Mouse (Mus musculus) hindbrain, embryonic 13.5 days (tissue): ENCODE results near the gene Ap4b1. TPM values are rescaled to one million over a fixed set of nuclear protein-coding genes. Genes with fewer than 3 reads are reported as not detected.
"Not testable (repeated sequence)": the region's sequence is repeated elsewhere in the genome, so short reads cannot be mapped to it uniquely, and the experiment has no call there.

Experiments used
- ATAC-seq: fragments of 200-750 bp; cut with Nextera tagmentation; 2 replicates; pipeline ENCODE4 v1.8.0; 2017; ENCODE audit warnings: moderate TSS enrichment; ENCODE audit not compliant: low FRiP score
- H3K27ac ChIP-seq: fragments of 300-500 bp; sonication (generic); 2 replicates; pipeline ENCODE4 v1.5.1; 2015; ENCODE audit warnings: inconsistent platforms, mild to moderate bottlenecking, moderate library complexity
- H3K27me3 ChIP-seq: fragments of 300-500 bp; sonication (generic); 2 replicates; pipeline ENCODE4 v1.6.1; 2015; ENCODE audit warnings: mild to moderate bottlenecking, inconsistent platforms
- H3K36me3 ChIP-seq: fragments of 300-500 bp; sonication (generic); 2 replicates; pipeline ENCODE4 v1.6.1; 2015; ENCODE audit warnings: mild to moderate bottlenecking, inconsistent platforms
- H3K4me1 ChIP-seq: fragments of 300-500 bp; sonication (generic); replicated peaks from 2 replicates; pipeline ENCODE4 v1.6.1; 2015; ENCODE audit warnings: inconsistent platforms
- H3K4me2 ChIP-seq: fragments of 300-500 bp; sonication (generic); 2 replicates; pipeline ENCODE4 v1.6.1; 2015; ENCODE audit warnings: inconsistent platforms, mild to moderate bottlenecking, moderate library complexity
- H3K4me3 ChIP-seq: fragments of 300-500 bp; sonication (generic); 2 replicates; pipeline ENCODE4 v1.5.1; 2015; ENCODE audit warnings: mild to moderate bottlenecking, inconsistent platforms
- H3K9ac ChIP-seq: fragments of 300-500 bp; sonication (generic); 2 replicates; pipeline ENCODE4 v1.6.1; 2015; ENCODE audit warnings: mild to moderate bottlenecking, inconsistent platforms
- H3K9me3 ChIP-seq: fragments of 300-500 bp; sonication (generic); 2 replicates; pipeline ENCODE4 v1.6.1; 2016; ENCODE audit warnings: inconsistent platforms
- WGBS: fragments of 180-500 bp; shearing (Covaris S2); methylation state at CpG from one replicate; pipeline ENCODE4 v1.1.7; 2015; 5-methylcytosine and 5-hydroxymethylcytosine counted together
- polyA plus RNA-seq: library from polyadenylated mRNA; unstranded; fragments of >200 nt; fragmentation: Nextera tagmentation; extraction: Ambion mirVana; gene quantifications from 2 replicates; pipeline ENCODE4 v1.2.1, GENCODE M21; 2015

The Ap4b1 gene
- polyA plus RNA-seq, 1 experiment from 2014 or later: 22.9 TPM

- not testable (repeated sequence) for H3K36me3 ChIP-seq, H3K9ac ChIP-seq, ATAC-seq, H3K27me3 ChIP-seq, H3K4me3 ChIP-seq, H3K4me1 ChIP-seq, H3K9me3 ChIP-seq, H3K27ac ChIP-seq, H3K4me2 ChIP-seq
- WGBS: 78% methylated on average over 3 of the region's 3 CpGs
Measured at GRCm38 (mm10) chr3:103840195-103840594, 30.9 kb downstream of the Ap4b1 start.

DNA sequence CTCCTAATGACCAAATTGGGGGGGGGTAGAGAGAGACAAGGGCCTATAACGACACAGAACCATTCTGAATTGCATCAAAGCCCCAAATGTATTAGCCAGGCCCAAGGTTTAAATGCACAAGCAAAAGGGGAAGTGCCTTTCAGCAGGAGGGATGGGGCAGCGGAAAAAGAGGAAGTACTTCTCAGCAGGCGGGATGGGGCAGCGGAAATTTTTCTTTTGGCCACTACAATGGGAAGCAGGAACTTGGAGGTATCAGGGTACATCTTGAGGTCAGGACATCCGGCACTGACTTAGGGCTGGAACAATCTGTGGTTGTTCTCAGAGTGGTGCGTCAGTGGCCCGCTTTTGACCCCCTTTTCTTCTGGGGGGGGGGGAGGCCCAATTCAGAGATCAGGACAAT is 31.6 kb downstream of the Ap4b1 start:
- not testable (repeated sequence) for H3K9me3 ChIP-seq, ATAC-seq, H3K4me2 ChIP-seq, H3K9ac ChIP-seq, H3K27ac ChIP-seq, H3K4me1 ChIP-seq, H3K4me3 ChIP-seq, H3K27me3 ChIP-seq, H3K36me3 ChIP-seq
- WGBS: 93% methylated on average over 7 of the region's 7 CpGs

DNA sequence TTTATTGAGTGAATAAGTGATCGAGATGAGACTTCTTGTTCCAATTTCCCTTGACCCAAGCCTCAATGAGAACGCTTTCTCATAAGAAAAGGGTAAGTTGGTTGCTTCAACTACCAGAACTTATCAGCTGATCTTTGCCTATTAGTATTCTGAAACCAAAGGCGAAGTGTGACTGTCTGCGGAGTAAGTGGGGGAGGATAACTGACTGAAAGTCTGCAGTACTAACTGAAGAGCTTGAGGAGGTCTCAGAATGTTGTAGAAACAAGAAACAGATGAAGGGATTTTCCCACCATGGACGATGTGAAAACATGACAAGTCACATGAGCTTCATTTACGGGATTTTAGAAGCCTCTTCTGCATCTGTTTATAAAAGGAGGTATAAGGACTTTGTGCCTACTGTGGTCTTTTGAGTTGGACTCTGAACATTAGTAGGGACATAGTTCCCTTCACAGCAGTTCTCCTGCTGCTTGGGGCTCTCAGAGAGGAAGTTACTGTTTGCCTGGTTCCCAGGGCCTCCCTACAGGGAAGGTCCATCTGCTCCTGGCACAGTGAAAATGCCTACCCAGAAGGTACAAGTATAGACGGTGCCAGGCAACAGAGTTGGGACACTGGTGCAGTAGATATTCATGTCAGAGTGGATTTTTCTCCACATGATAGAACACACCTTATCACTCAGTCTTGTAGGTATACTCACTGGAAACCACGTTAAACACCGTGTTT is 41.5 kb downstream of the Ap4b1 start:
- Histone ChIP-seq H3K4me1 (no peaks in the 10 kb centered on the region), H3K4me2 (no peak overlapping the region), H3K4me3 (no peak overlapping the region), H3K27me3 (no peaks in the 10 kb centered on the region), H3K36me3 (no peaks in the 10 kb centered on the region), H3K9me3 (no peaks in the 10 kb centered on the region), H3K9ac (no peak overlapping the region), H3K27ac (no peak overlapping the region)
- WGBS: 86% methylated on average over 9 of the region's 9 CpGs
- no peak for ATAC-seq

DNA sequence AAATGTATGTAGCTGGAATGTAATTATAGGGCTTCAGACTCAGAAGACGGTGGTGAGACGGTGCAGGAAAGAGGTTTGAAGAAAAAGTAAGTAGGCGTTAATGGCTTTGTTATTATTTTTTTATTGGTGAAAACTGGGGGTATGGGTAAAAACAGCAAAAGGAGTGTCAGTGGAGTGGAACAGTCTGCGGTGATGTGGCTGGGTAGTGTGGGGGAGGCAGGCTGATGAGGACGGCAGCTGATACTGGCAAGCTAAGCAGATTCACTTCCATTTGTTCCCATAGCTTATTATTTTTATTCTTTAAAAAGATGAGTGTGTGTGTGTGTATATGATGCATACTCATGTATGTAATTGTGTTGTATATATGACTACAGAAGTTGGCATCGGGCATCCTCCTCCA is 42.2 kb downstream of the Ap4b1 start:
- Histone ChIP-seq H3K9ac (no peak overlapping the region), H3K9me3 (no peaks in the 10 kb centered on the region), H3K4me2 (no peak overlapping the region), H3K27ac (no peak overlapping the region), H3K27me3 (no peaks in the 10 kb centered on the region), H3K4me1 (no peaks in the 10 kb centered on the region), H3K4me3 (no peak overlapping the region), H3K36me3 (no peaks in the 10 kb centered on the region)
- WGBS: 93% methylated on average over 6 of the region's 6 CpGs
- ATAC-seq: no peak

DNA sequence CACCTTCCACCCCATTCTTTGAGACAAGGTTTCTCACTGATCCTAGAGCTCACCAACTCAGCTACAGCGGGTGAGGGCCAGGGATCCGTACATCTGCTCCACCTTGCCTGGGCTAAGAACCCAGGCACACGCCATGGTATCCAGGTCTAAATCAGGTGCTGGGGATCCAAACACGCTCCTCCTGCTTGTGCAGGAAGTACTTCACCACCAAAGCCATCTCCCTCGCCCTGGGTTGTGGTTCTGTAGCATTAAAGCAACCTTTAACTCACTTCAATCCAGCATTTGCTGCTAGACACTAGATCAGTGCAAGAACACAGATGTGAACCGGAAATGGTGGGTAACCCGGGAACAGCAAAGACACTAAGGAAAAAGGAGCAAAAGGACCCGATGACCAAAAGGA is 42.6 kb downstream of the Ap4b1 start:
- Histone ChIP-seq H3K27me3 (no peaks in the 10 kb centered on the region), H3K4me3 (no peak overlapping the region), H3K9ac (no peak overlapping the region), H3K9me3 (no peaks in the 10 kb centered on the region), H3K4me2 (no peak overlapping the region), H3K4me1 (no peaks in the 10 kb centered on the region), H3K27ac (no peak overlapping the region), H3K36me3 (no peaks in the 10 kb centered on the region)
- no peak for ATAC-seq
- WGBS: 93% methylated on average over 8 of the region's 8 CpGs

DNA sequence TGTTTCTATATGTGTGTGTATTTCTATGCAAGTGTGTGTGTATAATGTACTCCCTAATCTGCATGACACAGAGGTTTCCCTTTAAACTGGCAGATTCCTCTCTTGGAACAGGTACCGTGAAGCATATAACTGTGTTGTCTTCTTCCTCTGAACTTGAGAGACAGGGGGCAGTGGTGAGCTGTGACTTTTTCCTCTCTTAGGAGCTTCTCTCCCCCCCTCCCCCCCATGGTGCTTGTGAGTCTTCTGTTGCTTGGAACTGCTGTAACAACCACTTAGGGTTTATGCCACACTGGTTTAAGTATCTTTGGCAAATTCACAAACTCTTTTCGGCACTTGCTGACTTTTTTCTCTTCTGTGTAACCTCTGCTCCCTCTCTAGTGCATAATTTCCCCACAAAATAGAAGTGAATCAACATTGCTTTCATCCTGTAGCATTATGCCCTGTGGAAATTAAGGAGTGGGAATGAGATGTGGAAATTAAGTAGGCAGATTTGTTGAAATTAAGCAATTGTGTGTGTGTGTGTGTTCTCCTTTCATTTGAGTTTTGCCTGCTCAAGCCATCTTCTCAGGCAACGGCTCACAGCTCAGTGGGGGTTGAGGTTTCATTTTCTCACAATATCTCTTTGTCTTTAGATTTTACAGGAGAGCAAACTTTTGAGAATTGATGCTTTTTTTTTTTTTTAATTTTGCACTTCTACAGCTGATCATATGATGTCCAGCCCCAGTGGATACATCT is 43.4 kb downstream of the Ap4b1 start:
- Histone ChIP-seq H3K9me3 (no peaks in the 10 kb centered on the region), H3K9ac (no peak overlapping the region), H3K27me3 (no peaks in the 10 kb centered on the region), H3K4me2 (no peak overlapping the region), H3K36me3 (no peaks in the 10 kb centered on the region), H3K4me3 (no peak overlapping the region), H3K27ac (no peak overlapping the region), H3K4me1 (no peaks in the 10 kb centered on the region)
- 68% methylated on average over 3 of the region's 3 CpGs for WGBS
- ATAC-seq: no peak

- H3K4me3 ChIP-seq: no peak overlapping the region
- H3K4me1 ChIP-seq: no peaks in the 10 kb centered on the region
- 65% methylated on average over 8 of the region's 8 CpGs for WGBS
- no peaks in the 10 kb centered on the region for H3K27me3 ChIP-seq
- no peak overlapping the region for H3K4me2 ChIP-seq
- no peaks in the 10 kb centered on the region for H3K9me3 ChIP-seq
- H3K9ac ChIP-seq: no peak overlapping the region
- no peaks in the 10 kb centered on the region for H3K36me3 ChIP-seq
- H3K27ac ChIP-seq: no peak overlapping the region
- no peak for ATAC-seq
Measured at GRCm38 (mm10) chr3:103853804-103854203, 44.5 kb downstream of the Ap4b1 start.

DNA sequence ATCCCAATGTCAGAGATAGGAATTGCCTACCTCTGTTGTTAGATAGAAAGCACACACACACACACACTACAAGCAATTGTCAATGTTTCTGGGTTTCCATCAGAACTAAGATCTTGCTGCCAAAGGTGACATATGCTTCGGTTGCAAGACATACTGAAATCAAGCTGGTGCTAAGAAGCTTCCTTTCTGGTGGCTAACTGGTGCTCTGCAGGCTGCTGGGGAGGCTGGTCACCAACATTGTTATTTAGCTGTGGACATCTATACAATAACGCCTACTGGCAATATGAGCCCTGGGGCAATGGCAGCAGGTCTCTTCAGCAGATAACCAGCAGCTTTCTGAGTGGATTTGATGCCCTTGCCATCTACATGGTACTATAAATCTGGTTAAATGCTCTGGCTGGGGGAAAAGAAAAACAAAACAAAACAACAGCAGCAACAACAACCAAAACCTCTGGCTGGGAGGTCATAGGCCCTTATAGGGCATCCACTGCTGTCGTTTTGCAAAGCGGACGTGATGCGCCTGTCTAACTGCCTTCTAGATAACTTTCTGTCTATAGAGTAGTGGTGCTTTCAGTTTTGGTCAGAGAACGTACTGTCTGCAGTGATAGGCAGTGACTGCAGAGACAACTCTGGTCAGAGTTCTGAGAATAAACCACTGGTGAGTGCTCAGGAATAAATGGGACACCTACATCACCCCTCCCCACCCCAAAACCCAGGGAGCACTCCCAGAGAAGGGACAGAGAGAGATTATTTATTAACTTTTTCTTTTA is 47.9 kb downstream of the Ap4b1 start:
- Histone ChIP-seq H3K4me1 (no peaks in the 10 kb centered on the region), H3K9ac (no peak overlapping the region), H3K4me3 (no peak overlapping the region), H3K36me3 (no peaks in the 10 kb centered on the region), H3K4me2 (no peak overlapping the region), H3K9me3 (no peaks in the 10 kb centered on the region), H3K27me3 (no peaks in the 10 kb centered on the region), H3K27ac (no peak overlapping the region)
- WGBS: 94% methylated on average over 7 of the region's 7 CpGs
- ATAC-seq: no peak

DNA sequence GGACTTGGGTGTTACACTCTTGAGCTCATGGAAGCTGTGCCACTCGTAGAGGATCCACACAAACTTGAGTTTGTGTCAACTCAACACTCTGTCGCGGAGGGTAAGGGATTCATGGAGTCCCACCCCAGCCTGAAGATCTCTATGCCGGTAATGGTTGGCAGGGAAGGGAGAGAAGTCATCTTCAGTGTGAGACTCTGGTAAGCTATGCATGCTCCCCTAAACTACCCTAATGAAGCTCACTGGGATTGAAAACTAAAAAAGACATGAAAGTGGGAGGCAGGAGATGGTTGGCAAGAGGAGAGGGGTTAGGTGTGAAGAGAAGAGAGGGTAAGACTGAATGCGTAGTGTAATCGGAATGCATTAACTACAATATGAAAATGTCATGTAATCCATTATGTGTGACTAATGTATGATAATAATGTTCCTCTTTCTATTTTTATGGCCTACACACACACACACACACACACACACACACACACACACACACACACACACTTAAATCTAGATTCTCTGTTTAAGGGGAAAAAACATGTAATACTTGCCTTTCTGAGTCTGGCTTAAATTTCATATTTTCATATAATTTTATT is 48.8 kb downstream of the Ap4b1 start:
- H3K27me3 ChIP-seq: no peaks in the 10 kb centered on the region
- ATAC-seq: no peak
- WGBS: 93% methylated on average over 6 of the region's 6 CpGs
- no peaks in the 10 kb centered on the region for H3K4me1 ChIP-seq
- H3K4me2 ChIP-seq: no peak overlapping the region
- no peak overlapping the region for H3K4me3 ChIP-seq
- H3K36me3 ChIP-seq: no peaks in the 10 kb centered on the region
- no peak overlapping the region for H3K9ac ChIP-seq
- H3K9me3 ChIP-seq: no peaks in the 10 kb centered on the region
- H3K27ac ChIP-seq: no peak overlapping the region

GRCm38 (mm10) chr3:103858881-103859801 is 49.8 kb downstream of the Ap4b1 start, which contains the start of gene Ptpn22:
Gene Ptpn22 (plus strand): TSS chr3:103859795.
- ATAC-seq: no peak
- H3K27ac ChIP-seq: no peak within 1 kb of the TSS
- 81% methylated on average over 12 of the region's 12 CpGs for WGBS

DNA sequence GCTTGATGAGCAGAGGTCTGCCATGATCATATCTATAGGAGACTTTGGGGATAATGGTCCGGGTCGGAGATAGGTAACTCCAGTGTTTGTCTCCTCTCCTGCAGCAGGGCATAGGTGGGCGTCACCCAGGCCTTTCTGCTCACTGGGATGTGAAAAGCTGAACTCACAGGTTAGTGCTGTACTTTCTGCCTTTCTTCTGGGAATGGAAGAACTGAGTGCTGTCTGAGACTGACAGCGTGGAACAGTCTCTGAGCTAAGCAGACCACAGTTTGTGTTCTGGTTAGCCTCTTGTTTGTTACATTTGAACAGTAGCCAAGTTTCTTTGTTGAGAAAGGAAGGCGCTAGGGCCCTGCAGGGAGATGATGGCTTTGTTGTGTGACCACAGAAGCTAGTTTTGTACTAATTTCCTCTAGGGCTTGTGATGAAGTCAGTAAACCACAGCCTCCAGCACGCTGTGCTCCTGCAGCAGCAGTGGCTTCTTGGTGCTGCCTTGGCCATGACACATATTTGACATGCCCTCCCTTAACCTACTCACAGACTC is 50.6 kb downstream of the Ap4b1 start:
- no peaks in the 10 kb centered on the region for H3K4me1 ChIP-seq
- 74% methylated on average over 6 of the region's 6 CpGs for WGBS
- H3K9me3 ChIP-seq: no peaks in the 10 kb centered on the region
- no peak overlapping the region for H3K27ac ChIP-seq
- H3K9ac ChIP-seq: no peak overlapping the region
- H3K4me3 ChIP-seq: no peak overlapping the region
- no peak overlapping the region for H3K4me2 ChIP-seq
- no peaks in the 10 kb centered on the region for H3K36me3 ChIP-seq
- no peaks in the 10 kb centered on the region for H3K27me3 ChIP-seq
- ATAC-seq: no peak

More at GRCm38 (mm10) chr3:103858881-103859801, 49.8 kb downstream of the Ap4b1 start, which contains the start of gene Ptpn22:
- Histone ChIP-seq H3K27me3 (no peaks in the 10 kb centered on the region), H3K9me3 (no peaks in the 10 kb centered on the region), H3K4me2 (no peak within 1 kb of the TSS), H3K36me3 (no peaks in the 10 kb centered on the region), H3K4me3 (no peak within 1 kb of the TSS), H3K4me1 (no peaks in the 10 kb centered on the region), H3K9ac (no peak within 1 kb of the TSS)
